Mouse (Mus musculus): Measurements from ENCODE around the gene Brf1. TPM values are rescaled to one million over a fixed set of nuclear protein-coding genes. Genes with fewer than 3 reads are reported as not detected.

The Brf1 gene
- 10 to 100 TPM; 51.2 to 58.9 TPM for total RNA-seq (2021)
- long read RNA-seq, experiment 1, partial matches to known transcripts: 2 of 10 reads
- long read RNA-seq, experiment 1, other reads (novel, unspliced or antisense): 7 of 10 reads
- long read RNA-seq, experiment 2, partial matches to known transcripts: 0 of 4 reads
- long read RNA-seq, experiment 2, other reads (novel, unspliced or antisense): 4 of 4 reads

GRCm38 (mm10) chr12:113000294-113001132, at the start of gene Brf1:
Brf1 (minus strand) TSS chr12:113000704.
- peak; percentile 94 to 96 for DNase-seq (ENCODE audit: low spot score in 2 of 2)

GRCm38 (mm10) chr12:113049836-113050235, 49.3 kb upstream of the Brf1 start:
- no peak for DNase-seq (ENCODE audit: low spot score in 2 of 2)

- peak; percentile 19 to 61 for DNase-seq (ENCODE audit: low spot score in 2 of 2)
These were observed 47.6 kb upstream of the Brf1 start for GRCm38 (mm10) chr12:113048103-113048502.

- no peak for DNase-seq (ENCODE audit: low spot score in 2 of 2)
These were observed 46.4 kb upstream of the Brf1 start for GRCm38 (mm10) chr12:113046861-113047260.

GRCm38 (mm10) chr12:113044916-113045677, 44.6 kb upstream of the Brf1 start:
- peak in 1 of 2 experiments; percentile 31 for DNase-seq (ENCODE audit: low spot score in 2 of 2)

- DNase-seq (ENCODE audit: low spot score in 2 of 2): no peak
These were observed 42.0 kb upstream of the Brf1 start for GRCm38 (mm10) chr12:113042543-113042942.

- peak; percentile 28 to 65 for DNase-seq (ENCODE audit: low spot score in 2 of 2)
These were observed 41.3 kb upstream of the Brf1 start for GRCm38 (mm10) chr12:113041481-113042439.

- no peak for DNase-seq (ENCODE audit: low spot score in 2 of 2)
These were observed 37.9 kb upstream of the Brf1 start for GRCm38 (mm10) chr12:113038414-113038813.

GRCm38 (mm10) chr12:113036996-113037395, 36.5 kb upstream of the Brf1 start:
- DNase-seq (ENCODE audit: low spot score in 2 of 2): no peak

GRCm38 (mm10) chr12:113035093-113035492, 34.6 kb upstream of the Brf1 start:
- no peak for DNase-seq (ENCODE audit: low spot score in 2 of 2)

GRCm38 (mm10) chr12:113032296-113033250, 32.1 kb upstream of the Brf1 start:
- DNase-seq (ENCODE audit: low spot score in 2 of 2): peak; percentile 40 to 55

- DNase-seq (ENCODE audit: low spot score in 2 of 2): no peak
These were observed 30.9 kb upstream of the Brf1 start for GRCm38 (mm10) chr12:113031441-113031840.

- DNase-seq (ENCODE audit: low spot score in 2 of 2): no peak
These were observed 30.5 kb upstream of the Brf1 start for GRCm38 (mm10) chr12:113030993-113031392.

- no peak for DNase-seq (ENCODE audit: low spot score in 2 of 2)
These were observed 29.5 kb upstream of the Brf1 start for GRCm38 (mm10) chr12:113030046-113030445.

GRCm38 (mm10) chr12:113028898-113029297, 28.4 kb upstream of the Brf1 start:
- no peak for DNase-seq (ENCODE audit: low spot score in 2 of 2)

GRCm38 (mm10) chr12:113028067-113028466, 27.6 kb upstream of the Brf1 start:
- no peak for DNase-seq (ENCODE audit: low spot score in 2 of 2)

GRCm38 (mm10) chr12:113027495-113027894, 27.0 kb upstream of the Brf1 start:
- DNase-seq (ENCODE audit: low spot score in 2 of 2): no peak

GRCm38 (mm10) chr12:113026557-113026956, 26.1 kb upstream of the Brf1 start:
- DNase-seq (ENCODE audit: low spot score in 2 of 2): no peak

- DNase-seq (ENCODE audit: low spot score in 2 of 2): no peak
These were observed 22.6 kb upstream of the Brf1 start for GRCm38 (mm10) chr12:113023082-113023481.
